Mouse (Mus musculus) frontal cortex, postnatal 36 days (tissue): ENCODE measurements around the gene Clns1a.

ENCODE experiments used
- DNase-seq, 2 experiments: peaks; one replicate each; pipeline ENCODE4 v3.0.0; 2022; ENCODE audit warnings: low spot score in 2 of 2

Clns1a gene

GRCm38 (mm10) chr7:97765963-97766347 lies 69.5 kb downstream of the Clns1a start:
- DNase-seq: no peak

- no peak for DNase-seq
Observed at GRCm38 (mm10) chr7:97766406-97767166, 70.2 kb downstream of the Clns1a start.

- DNase-seq: no peak
Observed at GRCm38 (mm10) chr7:97767841-97768240, 71.4 kb downstream of the Clns1a start.

GRCm38 (mm10) chr7:97769020-97769419 lies 72.6 kb downstream of the Clns1a start:
- no peak for DNase-seq
